Mouse (Mus musculus): ENCODE data around the gene Hes6.

Hes6 gene

DNA sequence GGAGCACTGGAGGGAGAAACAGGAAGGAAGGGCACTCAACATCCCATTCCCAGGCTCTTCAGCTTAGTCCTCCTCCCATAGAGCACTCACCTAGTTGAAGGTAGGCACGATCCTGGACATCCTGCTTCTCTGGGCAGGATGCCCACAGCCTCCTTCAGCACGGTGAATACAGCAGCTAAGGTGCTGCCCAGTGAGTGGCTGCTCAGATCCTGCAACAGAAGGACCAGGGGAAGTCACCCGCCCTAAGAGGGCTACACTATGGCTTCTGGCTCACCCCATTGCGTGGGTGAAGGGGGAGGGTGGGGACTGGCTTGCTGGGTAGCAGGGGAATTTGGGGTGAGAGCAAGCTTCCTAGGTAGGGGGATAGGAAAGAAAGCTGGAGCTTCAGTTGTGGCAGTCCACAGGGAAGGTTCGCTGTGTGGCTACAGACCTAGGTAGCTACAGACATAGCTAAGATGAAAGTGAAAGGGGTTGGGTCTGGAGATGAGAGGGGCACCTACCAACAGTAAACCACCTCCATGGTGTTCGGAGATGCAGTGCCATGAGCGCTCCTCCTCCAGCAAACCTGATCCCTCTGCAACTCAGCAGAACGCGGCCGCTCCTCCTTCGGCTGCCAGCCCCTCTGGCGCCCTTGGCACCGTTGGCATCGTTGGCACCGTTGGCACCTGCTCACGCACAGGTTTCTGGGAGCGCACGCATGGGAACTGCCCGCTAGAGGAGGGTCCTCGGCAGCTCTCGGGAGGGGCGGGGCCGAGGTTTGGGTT is 8.2 kb downstream of the Hes6 start:
- no peak for DNase-seq (ENCODE audit: low spot score in 2 of 2)

DNA sequence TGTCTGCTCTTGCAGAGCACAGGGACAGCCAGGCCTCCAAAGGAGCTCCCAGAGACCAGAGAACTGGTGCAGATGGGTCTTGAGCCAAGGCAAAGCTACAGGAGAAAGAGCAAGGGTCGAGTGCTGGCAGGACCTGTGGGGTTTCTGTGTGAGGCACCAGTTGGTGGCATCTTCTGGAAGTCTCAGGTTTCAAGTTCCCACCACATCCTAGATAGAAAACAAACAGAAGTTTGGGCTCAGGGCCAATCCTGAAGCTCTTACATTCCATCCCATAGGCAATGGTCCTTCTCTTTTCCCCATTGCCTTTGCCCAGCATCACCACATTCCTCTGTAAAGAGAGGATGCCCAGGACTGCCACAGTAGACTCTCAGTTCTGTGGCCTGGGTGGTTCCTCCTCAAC is 8.9 kb downstream of the Hes6 start:
- no peak for DNase-seq (ENCODE audit: low spot score in 2 of 2)

GRCm38 (mm10) chr1:91398260-91399062 is 15.4 kb downstream of the Hes6 start, which contains the start of gene Ilkap:
Ilkap (minus strand) TSS chr1:91398815.
- peak; percentile 87 to 88 for DNase-seq (ENCODE audit: low spot score in 2 of 2)

GRCm38 (mm10) chr1:91397927-91398259 is 15.9 kb downstream of the Hes6 start:
- no peak for DNase-seq (ENCODE audit: low spot score in 2 of 2)

GRCm38 (mm10) chr1:91390369-91390768 is 23.5 kb downstream of the Hes6 start:
- no peak for DNase-seq (ENCODE audit: low spot score in 2 of 2)

DNA sequence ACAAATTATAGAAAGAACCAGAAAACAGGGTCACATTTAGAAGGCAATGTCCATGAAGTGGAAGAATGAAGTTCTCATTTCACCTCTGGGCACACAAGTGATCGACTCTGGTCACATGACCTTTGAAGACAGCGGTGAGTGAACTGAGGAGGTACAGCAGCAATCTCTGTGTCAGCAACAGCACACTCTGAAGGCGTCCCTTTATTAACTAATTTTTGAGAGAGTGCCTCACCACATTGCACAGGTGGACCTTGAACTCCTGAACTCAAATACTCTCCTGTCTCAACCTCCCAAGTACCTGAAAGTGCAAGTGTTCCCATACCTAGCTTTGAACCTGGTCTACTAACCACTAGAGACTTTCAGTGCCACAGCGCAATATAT is 32.8 kb downstream of the Hes6 start:
- no peak for DNase-seq (ENCODE audit: low spot score in 2 of 2)

DNA sequence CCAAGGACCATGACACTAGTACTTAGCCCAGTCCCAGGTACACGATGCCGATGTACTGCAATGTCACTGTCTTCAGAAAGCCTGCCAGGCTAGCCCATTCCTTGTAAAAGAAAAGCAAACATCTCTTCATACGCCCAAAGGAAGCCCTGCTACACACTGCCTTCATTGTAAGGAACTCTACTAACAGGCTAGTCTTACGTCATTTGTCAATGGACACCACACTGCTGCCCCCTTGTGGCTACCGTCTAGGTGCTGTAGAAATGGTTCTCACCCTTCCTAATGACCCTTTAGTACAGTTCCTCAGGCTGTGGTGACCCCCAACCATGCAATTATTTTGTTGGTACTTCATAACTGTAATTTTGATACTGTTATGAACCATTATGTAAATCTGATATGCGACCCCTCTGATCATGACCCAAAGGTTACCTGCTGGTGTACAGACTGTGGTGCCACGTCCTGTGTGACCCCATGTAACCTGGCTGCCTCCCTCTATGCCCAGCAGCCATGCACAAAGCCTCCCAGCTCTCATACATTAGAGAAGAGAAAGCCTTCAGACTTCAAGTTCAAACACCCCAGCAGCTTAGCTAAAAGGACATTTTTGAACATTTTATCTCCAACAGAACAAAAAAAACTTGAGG is 33.3 kb downstream of the Hes6 start:
- peak; percentile 28 to 56 for DNase-seq (ENCODE audit: low spot score in 2 of 2)

DNA sequence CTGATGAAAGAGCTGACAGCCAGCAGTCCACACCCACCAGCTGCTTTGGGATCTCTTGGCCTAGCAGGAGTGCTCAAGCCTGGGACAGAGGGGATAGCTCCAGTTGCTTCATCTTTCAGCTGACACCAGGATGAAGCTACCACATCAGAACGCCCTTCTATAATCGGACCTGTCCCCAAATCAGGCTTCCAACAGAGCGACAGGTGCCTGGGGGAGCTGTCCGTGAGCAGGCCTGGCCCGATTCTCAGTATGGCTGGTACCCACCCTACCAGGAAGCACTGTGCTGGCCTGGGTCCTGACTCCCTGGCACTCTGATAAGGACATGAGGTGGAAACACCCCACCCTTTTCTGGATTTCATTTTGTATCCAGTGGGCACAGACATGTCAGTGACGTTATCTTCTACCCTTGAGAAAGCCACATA is 40.4 kb downstream of the Hes6 start:
- no peak for DNase-seq (ENCODE audit: low spot score in 2 of 2)

DNA sequence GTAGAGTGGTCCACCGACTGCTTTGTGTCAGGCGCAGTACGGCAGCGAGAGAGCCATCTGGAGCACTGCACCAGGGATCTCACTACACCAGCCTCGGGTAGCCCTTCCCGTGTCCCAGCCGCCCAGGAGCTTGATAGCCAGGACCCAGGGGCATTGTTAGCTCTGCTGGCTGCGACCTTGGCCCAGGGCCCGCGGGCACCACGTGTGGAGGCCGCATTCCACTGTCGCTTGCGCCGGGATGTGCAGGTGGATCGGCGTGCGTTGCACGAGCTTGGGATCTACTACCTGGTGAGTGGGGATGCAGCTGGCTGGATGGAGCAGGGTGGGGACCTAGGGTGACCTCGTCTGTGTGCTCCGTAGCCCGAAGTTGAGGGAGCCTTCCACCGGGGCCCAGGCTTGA is 43.8 kb downstream of the Hes6 start:
- DNase-seq (ENCODE audit: low spot score in 2 of 2): no peak

GRCm38 (mm10) chr1:91369408-91369807 is 44.4 kb downstream of the Hes6 start:
- DNase-seq (ENCODE audit: low spot score in 2 of 2): no peak

GRCm38 (mm10) chr1:91367295-91367694 is 46.5 kb downstream of the Hes6 start:
- DNase-seq (ENCODE audit: low spot score in 2 of 2): no peak

DNA sequence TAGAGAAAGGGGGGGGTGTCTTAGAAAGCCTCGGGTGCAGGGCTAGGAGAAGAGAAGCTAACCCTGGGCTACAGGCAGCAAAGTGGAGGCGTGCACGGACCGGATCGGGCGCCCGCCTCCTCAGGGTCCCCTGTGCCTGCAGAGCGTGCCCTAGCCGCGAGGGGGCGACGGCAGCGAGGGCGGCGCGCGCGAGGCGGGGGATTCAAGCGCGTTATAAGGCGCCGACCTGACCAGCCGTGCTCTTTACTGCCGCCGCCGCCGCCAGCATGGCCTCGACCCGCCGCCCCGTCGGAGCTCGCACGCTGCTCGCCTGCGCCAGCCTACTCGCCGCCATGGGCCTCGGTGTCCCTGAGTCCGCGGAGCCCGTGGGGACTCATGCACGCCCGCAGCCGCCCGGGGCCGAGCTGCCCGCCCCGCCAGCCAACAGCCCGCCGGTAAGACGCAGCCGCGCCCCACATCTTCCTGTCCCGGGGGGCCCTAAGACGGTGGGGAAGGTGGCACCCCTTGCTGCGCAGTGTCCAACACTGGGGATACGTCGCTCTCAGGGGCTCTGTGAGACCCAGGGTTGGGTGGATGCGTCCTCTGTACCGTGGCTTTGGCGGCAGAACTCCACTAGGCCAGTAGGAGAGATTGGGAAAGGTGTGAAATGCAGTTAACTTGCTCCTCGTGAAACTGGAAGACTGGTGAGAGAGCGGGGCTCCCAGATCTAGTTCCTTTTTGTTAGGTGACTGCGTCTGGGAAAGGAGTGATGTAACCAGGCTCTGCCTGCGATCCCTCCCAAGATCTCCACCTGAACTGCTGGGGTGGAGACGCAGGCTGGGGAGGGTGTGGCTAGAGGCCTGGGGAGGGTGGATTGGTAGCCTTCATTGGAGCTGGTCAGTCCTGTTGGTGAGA is 47.4 kb downstream of the Hes6 start, which contains the start of gene Erfe:
Gene Erfe (plus strand): TSS at position 216 of the 894 bp plus-strand sequence.
- peak; percentile 38 to 41 for DNase-seq (ENCODE audit: low spot score in 2 of 2)

DNA sequence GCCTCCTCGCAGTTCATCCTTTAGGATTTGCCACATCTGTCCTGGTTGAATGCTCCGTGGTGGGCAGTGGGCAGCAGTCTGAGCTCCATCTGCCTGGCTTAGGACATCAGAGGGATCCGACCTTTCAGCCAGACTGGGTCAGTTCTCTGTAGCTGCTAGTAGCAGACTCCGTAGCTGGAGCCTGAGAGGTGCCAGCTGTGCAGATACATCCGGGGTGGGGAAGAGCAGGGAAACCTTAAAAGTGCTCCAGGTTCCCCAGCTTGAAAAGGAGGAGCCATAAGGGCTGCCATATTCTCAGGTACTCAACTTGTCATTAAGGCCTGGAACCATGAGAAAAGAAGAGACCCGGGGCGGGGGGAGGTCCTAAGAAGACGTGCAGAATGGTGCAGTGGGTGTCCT is 48.0 kb downstream of the Hes6 start:
- DNase-seq (ENCODE audit: low spot score in 2 of 2): no peak

- DNase-seq (ENCODE audit: low spot score in 2 of 2): no peak
Measured at GRCm38 (mm10) chr1:91364822-91365644, 48.8 kb downstream of the Hes6 start.

GRCm38 (mm10) chr1:91362113-91362512 is 51.7 kb downstream of the Hes6 start:
- DNase-seq (ENCODE audit: low spot score in 2 of 2): no peak

All from heart, adult 9 months (tissue).